Mouse (Mus musculus): ENCODE results near the gene Itpr2.
A peak's percentile ranks its signal among the peaks of the same experiment; 100 is the strongest.

Gene Itpr2

DNA sequence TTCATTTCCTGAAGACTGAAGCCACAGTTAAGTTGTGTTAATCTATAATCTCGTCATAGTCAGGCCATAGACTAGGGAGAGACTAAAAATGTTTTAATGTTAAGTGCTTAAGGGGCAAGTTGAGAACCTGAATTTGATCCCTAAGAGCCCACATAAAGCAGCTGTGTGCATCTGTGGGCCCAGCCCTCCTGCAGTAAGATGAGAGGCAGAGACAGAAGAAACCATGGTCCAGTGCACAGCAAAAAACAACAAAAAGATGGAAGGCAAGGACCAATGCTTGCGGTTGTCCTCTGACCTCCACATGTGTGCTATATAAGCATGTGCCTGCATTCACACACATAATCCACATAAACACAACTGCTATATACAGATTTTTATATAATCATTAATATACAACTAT is 191.8 kb downstream of the Itpr2 start:
- DNase-seq (ENCODE audit: low read depth, low spot score) = no peak

DNA sequence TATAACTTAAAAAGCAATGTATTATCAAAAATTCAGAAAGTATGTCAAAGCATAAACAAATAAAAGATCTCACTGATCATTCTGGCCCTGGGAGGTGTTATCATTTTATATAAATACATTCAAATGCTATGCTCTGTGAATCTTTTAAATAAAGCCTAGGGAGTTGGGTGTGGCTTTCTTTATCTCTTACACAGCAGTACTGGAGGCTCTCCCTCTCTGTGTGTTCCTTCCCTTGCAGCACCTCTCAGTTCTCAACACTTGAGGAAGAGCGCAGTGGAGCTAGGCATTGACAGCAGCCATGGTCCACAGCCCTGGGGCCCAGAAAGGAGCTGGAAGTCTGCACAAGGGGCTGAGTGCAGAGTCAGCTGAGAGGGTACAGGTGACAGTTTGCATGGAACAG is 192.7 kb downstream of the Itpr2 start:
- no peak for DNase-seq (ENCODE audit: low read depth, low spot score)

DNA sequence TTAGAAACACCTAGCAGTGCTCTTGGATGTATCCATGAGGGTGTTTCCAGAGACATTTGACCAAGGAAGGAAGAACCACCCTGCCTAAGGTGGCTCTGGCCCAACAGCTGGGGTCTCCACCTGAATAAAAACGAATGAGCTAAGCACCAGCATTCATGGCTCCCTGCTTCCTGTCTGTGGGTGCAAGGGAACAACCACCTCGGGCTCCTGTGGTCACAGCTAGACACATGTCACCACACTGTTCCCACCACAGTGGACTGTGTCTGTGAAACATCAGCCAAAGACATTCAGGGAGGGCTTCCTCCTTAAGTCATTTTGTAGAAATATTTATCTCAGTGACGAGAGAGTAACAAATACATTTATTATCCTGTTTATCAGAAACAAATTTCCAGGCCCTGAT is 196.0 kb downstream of the Itpr2 start:
- no peak for DNase-seq (ENCODE audit: low read depth, low spot score)

DNA sequence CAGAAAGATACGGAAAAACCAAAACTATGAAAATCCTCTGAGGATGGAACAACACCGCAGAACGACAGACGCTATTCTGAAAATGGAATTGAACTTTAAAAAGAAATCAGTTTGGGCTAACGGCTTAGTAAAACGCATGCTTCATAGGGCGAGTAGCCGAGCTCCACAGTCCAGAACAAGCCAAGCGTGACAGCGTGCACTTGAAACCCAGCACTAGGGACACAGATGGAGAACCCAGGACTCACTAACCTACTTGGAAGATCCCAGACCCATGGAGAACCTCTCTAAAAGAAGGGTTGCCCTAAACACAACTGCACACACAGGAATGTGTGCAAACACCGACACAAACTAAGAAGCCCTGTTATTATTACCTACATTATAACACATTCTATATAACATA is 197.9 kb downstream of the Itpr2 start:
- no peak for DNase-seq (ENCODE audit: low read depth, low spot score)

DNA sequence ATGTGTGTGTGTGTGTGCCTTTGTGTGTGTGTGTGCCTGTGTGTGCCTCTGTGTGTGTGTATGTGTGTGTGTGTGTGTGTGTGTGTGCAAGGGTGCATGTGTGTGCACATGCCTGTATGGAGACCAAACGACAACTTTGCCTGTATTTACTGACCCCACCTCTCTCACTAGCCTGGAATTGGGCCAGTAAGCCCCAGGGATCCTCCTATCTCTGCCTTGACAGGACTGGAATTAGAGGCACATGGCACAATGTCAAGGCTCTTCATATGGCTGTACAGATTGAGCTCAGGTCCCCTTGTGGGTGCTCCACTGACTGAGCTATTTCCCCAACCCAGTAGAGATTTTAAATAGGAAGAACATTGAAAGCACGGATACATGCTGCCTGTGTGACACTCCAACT is 198.7 kb downstream of the Itpr2 start:
- no peak for DNase-seq (ENCODE audit: low read depth, low spot score)

DNA sequence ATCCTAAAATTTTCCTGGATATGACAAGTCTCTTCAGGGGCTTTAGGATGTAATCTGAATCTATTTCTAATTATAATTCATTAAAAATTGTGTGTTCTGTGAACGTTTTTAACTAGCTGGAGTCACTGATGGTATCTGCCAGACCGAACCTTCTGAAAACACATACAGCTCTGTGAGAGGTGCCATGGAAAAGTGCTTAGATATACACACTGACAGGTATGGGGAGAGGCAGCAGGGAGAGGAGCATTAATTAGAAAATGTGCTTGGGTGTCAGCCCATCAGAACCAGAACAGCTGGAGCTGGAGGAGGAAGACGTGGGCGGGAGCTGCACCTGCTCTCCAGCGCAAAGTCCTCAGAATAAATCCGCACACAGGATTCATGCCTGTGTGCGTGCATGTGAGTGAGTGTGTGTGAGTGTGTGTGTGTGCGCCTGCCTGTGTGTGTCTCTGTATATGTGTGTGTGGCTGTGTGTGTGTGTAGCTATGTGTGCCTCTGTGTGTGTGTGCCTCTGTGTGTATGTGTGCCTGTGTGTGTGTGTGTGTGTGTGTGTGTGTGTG is 199.4 kb downstream of the Itpr2 start:
- no peak for DNase-seq (ENCODE audit: low read depth, low spot score)

DNA sequence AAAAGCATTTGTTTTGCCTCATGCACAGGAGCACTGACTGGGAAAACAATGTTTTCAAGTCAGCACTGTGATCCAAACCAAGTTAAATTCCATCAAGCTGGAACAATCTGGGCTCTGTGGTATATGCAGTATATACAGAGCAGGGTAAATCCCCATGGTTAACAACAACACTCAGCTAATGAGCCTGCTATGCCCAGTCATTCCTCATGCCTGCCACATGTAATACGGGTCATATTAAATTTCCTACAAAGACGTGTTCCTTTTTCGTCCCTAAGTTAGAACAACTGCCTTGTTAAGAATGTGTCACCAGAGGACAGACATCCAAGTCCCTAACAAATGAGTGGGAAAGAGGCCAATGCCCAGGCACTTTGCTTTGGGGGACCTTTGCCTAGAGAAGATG is 199.9 kb downstream of the Itpr2 start:
- no peak for DNase-seq (ENCODE audit: low read depth, low spot score)

DNA sequence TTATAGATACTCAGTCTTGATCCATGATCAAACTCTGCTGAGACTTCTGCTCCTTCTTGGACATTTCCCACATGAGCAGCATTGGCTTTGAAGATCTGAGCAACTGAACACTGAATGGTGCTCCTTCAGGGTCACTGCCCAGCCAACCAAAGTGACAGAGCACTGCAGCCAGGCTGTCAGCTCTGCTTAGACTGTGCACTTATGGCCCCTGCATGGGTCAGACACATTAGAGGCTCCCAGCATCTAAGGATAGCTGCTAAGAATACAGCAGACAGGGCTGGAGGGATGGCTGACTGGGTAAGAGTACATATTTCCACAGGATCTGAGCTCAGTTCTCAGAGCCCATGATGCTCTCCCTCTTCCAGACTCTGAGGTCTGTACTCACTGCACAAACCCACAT is 201.1 kb downstream of the Itpr2 start:
- DNase-seq (ENCODE audit: low read depth, low spot score) = no peak

DNA sequence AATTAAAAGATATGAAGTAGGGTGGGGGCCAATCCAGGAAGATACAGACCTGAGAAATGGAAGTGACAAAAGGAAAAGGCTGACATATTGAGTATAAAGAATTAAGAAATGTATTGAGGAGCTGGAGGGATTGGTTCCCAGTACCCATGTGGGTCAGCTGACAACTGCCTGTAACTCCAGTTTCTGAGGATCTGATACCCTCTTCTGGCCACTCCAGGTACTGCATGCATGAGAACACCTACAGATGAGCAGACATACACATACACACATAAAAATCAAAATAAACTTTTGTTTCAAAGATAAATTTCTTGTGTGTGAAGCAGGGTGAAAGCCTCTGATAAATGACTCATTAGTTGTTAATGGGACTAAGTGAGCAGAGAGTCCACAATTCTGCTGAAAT is 203.3 kb downstream of the Itpr2 start:
- DNase-seq (ENCODE audit: low read depth, low spot score) = peak; percentile 73

DNA sequence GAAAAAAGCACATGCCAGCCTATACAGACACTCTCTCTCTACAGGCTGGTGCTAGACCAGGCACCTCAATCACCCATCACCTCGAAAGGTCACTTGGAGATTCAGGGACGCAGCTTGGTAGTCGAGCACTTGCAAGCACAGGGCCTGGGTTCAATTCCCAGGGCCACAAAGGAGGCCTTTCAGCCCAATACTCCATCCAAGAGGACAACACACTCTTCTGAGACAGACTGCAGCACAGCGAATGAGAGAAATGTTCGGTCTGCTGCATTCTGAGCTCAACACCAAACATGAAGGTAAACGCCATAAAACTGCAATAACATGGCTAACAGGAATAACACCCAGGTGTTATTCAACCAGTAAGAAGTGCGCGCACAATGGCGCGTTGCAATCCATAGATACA is 211.0 kb downstream of the Itpr2 start:
- DNase-seq (ENCODE audit: low read depth, low spot score) = no peak

DNA sequence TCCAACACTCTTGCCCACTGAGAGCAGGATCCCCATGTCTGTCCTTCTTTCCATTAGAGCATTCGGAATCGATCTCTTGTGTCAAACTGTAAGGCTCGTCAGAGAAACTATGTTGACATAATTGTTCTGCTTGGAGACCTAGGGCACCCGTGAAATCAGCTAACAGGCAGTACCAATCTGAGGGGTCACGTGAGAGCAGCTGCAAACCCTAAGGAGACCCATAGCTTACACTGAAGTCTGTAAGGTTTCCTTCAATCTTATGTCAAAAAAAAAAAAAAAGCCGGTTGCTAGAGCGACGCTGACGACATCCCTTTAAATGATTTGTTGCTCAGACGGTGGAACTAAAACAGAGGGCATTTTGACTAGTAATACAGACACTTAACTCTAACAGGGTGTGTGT is 212.2 kb downstream of the Itpr2 start:
- DNase-seq (ENCODE audit: low read depth, low spot score) = no peak

DNA sequence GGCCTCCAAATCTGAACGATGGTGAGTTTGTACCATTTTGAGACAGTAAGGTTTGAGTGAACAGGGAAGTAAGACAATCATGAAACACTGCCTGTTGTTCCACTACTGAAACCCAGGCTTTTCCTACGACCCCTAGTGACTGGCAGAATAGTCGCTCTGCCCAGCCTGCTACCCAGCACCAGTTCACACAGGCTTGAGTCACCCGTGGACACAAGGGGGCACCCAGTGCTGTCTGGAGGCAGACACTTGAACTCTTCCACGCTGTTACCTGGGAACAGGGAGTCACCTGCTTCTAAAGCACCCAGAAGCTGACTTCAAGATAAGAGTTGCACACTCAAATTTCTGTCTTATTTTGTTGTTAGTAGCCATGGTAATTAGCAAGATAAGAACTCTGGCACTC is 213.8 kb downstream of the Itpr2 start:
- DNase-seq (ENCODE audit: low read depth, low spot score) = no peak

DNA sequence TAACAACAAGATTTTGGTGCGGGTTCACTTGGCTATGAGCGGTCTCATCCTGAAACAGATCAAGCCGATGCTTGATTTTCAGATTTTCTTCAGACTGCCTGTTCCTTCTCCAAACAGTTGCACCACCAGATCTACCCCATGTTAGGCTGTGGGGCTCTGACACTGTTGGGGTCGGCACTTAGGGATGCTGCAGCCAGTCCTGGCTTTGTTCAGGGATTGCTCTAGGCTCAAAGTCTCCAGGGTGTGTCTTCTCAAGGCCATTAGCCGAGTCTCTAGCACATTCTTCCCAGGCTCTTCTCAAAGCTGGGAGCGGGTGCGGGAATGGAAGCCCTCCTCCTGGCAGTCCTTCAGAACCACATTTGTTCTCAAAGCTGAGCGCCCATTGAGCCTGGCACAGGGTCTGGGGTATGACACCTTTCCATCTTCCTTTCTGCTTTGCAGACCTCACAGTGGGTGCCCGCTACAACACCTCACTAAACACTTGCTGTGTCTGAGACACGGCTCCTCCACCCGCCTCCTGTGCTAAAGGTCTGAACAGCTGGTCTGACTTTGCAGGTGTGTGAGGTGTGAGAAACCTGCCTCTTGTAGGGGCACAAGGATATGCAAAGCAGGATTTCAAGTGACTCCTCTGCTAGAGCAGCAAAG is 217.0 kb downstream of the Itpr2 start:
- no peak for DNase-seq (ENCODE audit: low read depth, low spot score)

DNA sequence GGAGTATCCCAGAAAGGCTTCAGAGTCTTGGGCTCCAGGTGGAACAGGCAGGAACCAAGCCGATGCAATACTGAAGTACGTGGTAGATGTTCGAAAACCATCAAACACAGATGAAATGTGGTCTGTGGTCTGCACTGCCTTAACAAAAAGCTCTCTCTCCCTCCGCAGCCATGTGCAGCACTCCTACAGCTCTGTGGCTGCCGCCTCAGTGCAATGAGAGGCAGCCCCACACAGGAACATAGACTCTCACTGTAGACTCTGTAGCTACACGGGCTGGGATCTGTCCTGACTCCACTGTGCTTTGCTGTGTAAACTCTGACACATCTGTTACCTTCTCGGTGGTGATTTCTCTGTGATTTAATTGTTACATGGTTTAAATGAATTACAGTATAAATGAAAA is 218.0 kb downstream of the Itpr2 start:
- DNase-seq (ENCODE audit: low read depth, low spot score) = no peak

DNA sequence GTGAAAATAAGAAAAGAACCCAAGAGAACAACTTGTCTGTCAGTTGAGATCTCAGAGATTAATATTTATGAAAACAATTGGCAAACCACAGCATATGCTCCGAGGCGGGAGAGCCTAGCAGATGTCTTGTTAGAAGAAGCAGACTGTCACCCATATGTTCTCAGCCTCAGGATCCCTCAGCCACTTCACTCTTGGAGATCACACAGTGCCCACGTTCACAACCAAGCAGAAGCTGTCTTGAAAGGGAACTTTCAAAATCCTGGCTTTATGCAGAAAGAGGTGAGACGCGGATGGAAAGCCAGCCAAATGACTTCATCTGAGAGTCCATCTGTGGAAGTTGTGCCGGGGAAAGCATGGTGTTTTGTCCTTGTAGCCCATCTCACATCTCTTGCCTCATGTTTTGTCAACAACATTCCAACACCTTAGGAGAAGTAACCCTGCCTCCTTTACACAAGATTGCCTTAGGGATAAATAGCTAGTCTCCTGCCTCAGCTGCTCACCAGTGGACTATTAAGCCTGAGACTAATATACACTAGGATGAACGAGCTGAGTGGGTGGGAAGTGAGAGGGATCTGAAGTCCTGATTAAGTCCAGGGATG is 219.9 kb downstream of the Itpr2 start:
- DNase-seq (ENCODE audit: low read depth, low spot score) = no peak

DNA sequence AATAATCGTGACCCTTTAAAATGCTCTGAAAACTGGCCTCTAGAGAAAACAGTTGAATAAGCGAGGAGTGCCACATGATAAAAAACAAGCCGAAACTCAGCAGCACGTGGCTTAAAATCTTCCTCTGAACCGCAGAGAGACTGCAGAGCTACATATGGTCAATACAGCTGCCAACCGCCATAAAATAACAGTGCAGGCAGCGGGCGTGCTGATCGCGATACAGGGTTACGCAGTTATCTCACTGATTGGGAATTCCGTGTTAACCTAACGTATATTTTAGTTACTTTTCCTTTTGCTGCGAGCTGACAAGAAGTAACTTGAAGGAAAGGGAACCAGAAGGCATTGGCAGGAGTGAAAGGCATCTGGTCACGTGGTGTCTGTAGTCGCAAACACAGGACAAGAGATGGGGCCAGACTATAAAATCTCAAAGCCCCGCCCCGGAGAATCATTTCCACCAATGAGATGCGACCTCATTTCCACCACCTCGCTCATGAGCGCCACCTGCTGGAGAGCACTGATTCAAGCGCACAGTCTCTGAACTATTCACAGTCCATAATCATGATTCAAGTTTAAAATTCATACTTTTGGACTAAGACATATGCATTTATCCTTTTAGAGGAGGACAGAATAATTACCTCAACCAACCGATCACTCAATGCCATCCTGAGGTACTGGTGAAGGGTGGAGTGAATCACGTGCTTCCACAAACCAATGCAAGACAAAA is 220.7 kb downstream of the Itpr2 start:
- DNase-seq (ENCODE audit: low read depth, low spot score) = peak; percentile 71

DNA sequence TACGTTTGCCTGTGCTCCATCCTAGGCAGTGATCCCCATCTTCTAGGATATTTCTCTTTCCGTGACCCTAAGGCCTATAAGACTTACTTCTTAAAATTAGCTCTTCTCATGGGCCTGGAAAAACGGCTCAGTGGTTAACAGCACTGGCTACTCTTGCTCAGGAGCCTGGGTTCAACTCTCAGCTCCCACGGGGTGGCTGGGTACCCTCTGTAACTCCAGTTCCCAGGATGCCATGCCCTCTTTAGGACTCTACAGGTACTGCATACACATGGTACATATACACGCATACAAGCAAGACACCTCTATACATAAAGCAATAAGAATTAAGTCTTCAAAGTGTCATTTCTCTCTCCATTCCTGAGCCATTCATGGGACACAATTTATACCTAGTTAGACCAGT is 228.8 kb downstream of the Itpr2 start:
- no peak for DNase-seq (ENCODE audit: low read depth, low spot score)

DNA sequence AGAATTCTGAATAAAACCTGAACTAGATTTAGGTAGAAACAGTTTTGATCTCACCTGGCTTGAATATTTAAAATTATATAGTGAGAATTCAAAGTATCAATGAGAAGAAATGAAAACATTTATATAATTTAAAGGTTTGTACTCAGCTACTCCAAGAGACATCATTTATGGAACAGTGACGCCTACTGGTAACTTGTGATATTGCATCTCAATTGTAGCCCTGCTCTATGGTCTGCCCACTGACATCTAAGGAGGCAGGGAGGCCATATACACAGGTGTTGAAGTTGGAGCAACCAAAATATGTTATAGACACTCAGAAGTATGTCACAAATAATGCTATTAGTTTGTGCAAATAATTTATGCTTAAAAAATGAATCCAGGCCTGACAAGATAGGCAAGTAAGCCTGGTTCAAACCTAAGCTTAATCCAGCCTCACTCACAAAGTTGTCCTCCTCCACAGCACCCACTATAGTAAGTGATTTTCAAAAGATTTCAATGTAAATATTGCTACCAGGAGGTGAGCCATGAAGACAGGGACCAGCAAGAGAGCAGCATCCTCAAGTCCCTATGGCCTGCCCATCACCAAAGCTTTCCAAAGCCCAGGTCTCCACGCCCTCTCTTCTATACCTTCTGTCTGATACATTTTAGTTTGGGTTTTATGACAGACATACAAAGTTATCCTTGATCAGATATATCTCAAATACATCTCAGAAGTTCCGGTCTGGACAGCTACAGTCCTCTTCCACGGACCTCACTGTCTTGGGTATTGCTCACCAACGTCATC is 229.6 kb downstream of the Itpr2 start:
- peak; percentile 63 for DNase-seq (ENCODE audit: low read depth, low spot score)

DNA sequence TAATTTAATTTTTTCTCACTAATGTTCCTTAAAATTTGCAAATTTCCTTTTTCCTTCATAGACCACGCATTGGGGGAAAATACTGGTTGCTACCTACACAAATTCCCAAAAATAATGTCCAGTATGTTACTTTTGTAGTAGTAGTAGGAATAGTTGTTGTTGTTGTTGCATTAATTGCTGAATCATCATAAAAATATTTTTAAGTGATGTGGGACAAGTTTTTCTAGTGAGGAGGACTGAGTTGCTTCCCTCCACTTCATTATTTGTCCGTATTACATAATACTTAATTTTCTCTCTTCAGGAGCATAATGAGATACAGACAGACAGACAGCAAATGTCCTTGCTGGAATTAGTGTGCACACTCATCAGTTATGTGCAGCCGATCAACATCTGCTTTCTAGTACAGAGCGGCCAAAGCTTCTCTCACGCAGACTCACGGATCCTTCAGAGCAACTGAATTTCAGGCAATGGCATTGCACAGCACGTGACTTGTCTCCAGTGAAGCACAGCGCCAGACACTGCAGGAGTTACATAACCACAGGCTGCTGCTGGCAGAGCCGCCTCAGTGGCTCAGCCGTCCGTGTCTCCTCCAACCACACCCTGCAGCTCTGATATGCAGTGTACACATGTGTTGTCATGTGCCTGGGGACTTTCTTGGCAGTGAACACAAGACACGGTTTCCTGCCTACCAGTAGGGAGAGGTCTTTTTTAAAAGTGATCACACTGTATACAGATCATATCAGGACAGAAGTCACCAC is 231.1 kb downstream of the Itpr2 start:
- DNase-seq (ENCODE audit: low read depth, low spot score) = no peak

DNA sequence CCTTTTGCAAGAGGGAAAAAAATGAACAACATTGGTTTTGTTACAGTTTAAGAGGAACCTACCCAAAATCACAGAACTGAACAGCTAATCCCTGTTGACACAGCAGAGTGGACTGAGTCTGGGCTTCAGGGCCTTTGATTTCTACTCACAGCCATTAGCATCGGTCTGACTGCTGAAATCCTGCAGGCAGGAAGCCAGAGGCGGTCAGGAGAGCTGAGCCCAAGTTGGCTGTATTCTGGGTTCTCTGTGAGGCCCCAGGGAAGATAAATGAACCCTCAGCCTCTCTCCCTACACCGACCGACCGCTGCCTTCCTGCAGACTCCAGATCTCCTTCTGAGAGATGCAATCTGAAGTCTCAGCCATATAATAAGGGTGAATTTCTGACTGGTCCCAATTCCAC is 231.9 kb downstream of the Itpr2 start:
- no peak for DNase-seq (ENCODE audit: low read depth, low spot score)

DNA sequence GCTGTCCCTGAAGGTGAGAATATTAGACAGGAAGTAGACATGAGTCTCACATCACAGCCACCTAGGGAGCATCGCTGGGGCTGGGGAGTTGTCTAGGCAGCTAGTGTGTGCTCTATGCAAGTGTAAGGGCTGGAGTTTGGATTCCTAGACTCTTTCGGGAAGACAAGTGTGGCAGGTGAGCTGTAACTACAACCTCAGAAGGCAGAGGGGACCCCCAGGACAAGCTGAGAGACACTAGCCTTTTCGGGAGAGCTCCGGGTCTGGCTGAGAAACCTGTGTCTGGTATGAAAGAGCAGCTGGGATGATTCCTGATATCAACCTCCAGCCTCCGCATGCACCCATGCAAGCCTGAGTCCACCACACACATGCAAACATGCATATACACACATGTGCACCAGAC is 232.7 kb downstream of the Itpr2 start:
- DNase-seq (ENCODE audit: low read depth, low spot score) = no peak

Measured in ES-CJ7 (cell line).